Mouse (Mus musculus) megakaryocyte, embryonic 14.5 days (primary cell): Measurements from ENCODE around the gene Gpn2. TPM values are rescaled to one million over a fixed set of nuclear protein-coding genes. Genes with fewer than 3 reads are reported as not detected.

Source experiments
- H3K27me3 ChIP-seq: replicated peaks from 2 replicates; pipeline ENCODE3; 2012; ENCODE audit warnings: inconsistent platforms
- H3K36me3 ChIP-seq: replicated peaks from 2 replicates; pipeline ENCODE3; 2012; ENCODE audit warnings: low read length, inconsistent platforms, mixed read lengths
- H3K4me1 ChIP-seq: 2 replicates; pipeline ENCODE4 v1.6.1; 2012; ENCODE audit warnings: inconsistent platforms
- H3K4me3 ChIP-seq: replicated peaks from 2 replicates; pipeline ENCODE3; 2012; ENCODE audit warnings: moderate library complexity, mild to moderate bottlenecking, inconsistent platforms
- H3K9me3 ChIP-seq: 2 replicates; pipeline ENCODE4 v1.6.1; 2012; ENCODE audit warnings: inconsistent platforms
- FLI1 ChIP-seq: IDR thresholded peaks from 2 replicates; pipeline ENCODE4 v1.6.1; 2012; ENCODE audit warnings: low read length, inconsistent platforms, mixed read lengths
- GATA1 ChIP-seq: IDR thresholded peaks from 3 replicates; pipeline ENCODE4 v1.6.1; 2012; ENCODE audit warnings: mixed read lengths, low read length, inconsistent platforms, borderline replicate concordance
- polyA plus RNA-seq: library from polyadenylated mRNA; stranded (reverse); fragments of >175 nt; gene quantifications from 2 replicates; pipeline ENCODE4 v1.2.3, GENCODE M21; 2012; ENCODE audit warnings: low replicate concordance; ENCODE audit not compliant: insufficient read depth

Gpn2 gene
- polyA plus RNA-seq, 1 experiment = 45.3 TPM

DNA sequence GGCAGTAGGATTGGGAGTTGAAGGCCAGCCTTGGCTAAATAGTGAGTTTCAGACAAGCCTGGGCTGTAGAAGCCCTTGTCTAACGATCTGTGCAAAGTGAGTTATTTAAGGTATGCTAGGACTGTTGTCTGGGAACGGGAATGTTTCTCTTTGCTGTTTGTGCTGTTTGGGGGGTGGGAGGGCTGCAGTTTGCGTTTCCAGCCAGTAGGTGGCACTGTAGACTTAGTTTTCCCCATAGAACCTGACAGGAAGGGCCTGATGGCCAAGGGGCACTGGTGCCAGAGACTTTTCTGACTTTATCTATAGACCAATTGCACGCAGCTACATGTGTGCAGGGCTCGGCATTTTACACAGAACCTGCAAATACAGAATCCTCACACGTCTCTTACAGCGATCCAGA is 8.4 kb downstream of the Gpn2 start:
- peaks cover 61% of the 10 kb centered on the region for H3K36me3 ChIP-seq
- TF ChIP-seq GATA1 (no peak), FLI1 (no peak)
- no peak overlapping the region for H3K4me3 ChIP-seq
- H3K4me1 ChIP-seq = peaks cover 11% of the 10 kb centered on the region
- H3K27me3 ChIP-seq = no peaks in the 10 kb centered on the region
- no peaks in the 10 kb centered on the region for H3K9me3 ChIP-seq

DNA sequence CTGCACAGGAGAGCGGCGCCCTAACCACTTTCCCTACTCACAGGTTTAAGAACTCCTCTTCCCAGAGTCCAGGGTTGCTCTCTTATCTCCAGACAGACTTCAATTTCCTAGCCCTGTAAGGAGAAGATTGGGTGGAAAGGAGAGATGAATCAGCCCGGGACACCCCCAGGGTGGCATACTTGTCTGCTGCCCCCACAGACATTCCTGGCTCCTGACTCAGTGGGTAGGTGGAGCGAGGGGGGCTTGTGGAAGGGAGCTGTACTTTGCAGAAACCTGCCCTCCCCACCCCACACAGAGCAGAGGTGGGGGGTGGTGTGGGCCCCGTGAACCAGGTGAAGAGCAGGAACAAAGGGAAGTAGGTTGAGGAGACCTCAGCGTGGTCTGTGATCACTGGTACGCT is 11.4 kb downstream of the Gpn2 start:
- Histone ChIP-seq H3K9me3 (no peaks in the 10 kb centered on the region), H3K27me3 (peaks cover 8% of the 10 kb centered on the region), H3K36me3 (peaks cover 31% of the 10 kb centered on the region), H3K4me1 (peaks cover 29% of the 10 kb centered on the region), H3K4me3 (no peak overlapping the region)
- TF ChIP-seq GATA1 = no peak
- no peak for TF ChIP-seq FLI1

GRCm38 (mm10) chr4:133596084-133596483 is 11.9 kb downstream of the Gpn2 start:
- Histone ChIP-seq H3K27me3 (peaks cover 8% of the 10 kb centered on the region), H3K9me3 (no peaks in the 10 kb centered on the region), H3K4me1 (peaks cover 29% of the 10 kb centered on the region), H3K4me3 (no peak overlapping the region), H3K36me3 (peaks cover 26% of the 10 kb centered on the region)
- no peak for TF ChIP-seq GATA1
- no peak for TF ChIP-seq FLI1

GRCm38 (mm10) chr4:133598616-133599015 is 14.5 kb downstream of the Gpn2 start:
- Histone ChIP-seq H3K36me3 (peaks cover 33% of the 10 kb centered on the region), H3K27me3 (peaks cover 8% of the 10 kb centered on the region), H3K4me1 (peaks cover 18% of the 10 kb centered on the region), H3K9me3 (no peaks in the 10 kb centered on the region), H3K4me3 (no peak overlapping the region)
- no peak for TF ChIP-seq GATA1
- no peak for TF ChIP-seq FLI1

GRCm38 (mm10) chr4:133599116-133599515 is 15.0 kb downstream of the Gpn2 start:
- H3K4me3 ChIP-seq = peak overlapping the region; percentile 91
- peaks cover 18% of the 10 kb centered on the region for H3K4me1 ChIP-seq
- H3K36me3 ChIP-seq = peaks cover 38% of the 10 kb centered on the region
- TF ChIP-seq FLI1 = no peak
- TF ChIP-seq GATA1 = no peak
- no peaks in the 10 kb centered on the region for H3K9me3 ChIP-seq
- H3K27me3 ChIP-seq = peaks cover 8% of the 10 kb centered on the region

GRCm38 (mm10) chr4:133599571-133600073 is 15.5 kb downstream of the Gpn2 start:
- Histone ChIP-seq H3K9me3 (no peaks in the 10 kb centered on the region), H3K27me3 (peaks cover 8% of the 10 kb centered on the region), H3K36me3 (peaks cover 39% of the 10 kb centered on the region), H3K4me3 (peak overlapping the region; percentile 91), H3K4me1 (peaks cover 18% of the 10 kb centered on the region)
- TF ChIP-seq GATA1 = no peak
- no peak for TF ChIP-seq FLI1

- H3K4me1 ChIP-seq = peaks cover 18% of the 10 kb centered on the region
- peaks cover 8% of the 10 kb centered on the region for H3K27me3 ChIP-seq
- peaks cover 41% of the 10 kb centered on the region for H3K36me3 ChIP-seq
- H3K9me3 ChIP-seq = no peaks in the 10 kb centered on the region
- H3K4me3 ChIP-seq = peak overlapping the region; percentile 91
- TF ChIP-seq FLI1 (no peak), GATA1 (no peak)
Measured at GRCm38 (mm10) chr4:133600306-133600705, 16.1 kb downstream of the Gpn2 start.

DNA sequence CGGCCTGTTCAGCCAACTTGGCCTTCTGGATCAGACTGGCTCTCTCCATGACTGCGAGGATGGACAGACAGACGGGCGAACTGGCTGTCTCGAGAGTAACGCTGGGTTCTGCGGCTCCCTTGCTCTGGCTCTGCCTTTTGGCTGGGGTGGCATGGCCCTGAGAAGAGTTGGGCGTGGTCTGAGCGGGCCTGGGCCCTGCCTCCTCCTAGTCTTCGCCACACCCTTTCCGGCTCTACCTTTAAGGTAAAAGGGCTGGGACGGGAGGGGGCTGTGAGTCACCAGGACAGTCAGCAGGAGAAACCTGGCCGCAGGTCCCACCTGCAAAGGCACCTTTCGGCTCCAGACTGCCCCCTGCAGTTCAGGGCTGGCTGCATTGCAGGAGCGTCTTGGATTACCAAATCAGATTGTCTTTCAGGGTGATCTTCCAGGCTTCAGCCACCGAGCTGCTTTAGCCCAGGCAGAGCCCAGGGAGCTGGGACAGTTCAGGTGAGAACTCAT is 17.6 kb downstream of the Gpn2 start, which contains the start of gene Sfn:
TSS of gene Sfn (minus strand) at position 448 of the 498 bp plus-strand sequence.
- H3K9me3 ChIP-seq = no peaks in the 10 kb centered on the region
- H3K27me3 ChIP-seq = peaks cover 8% of the 10 kb centered on the region
- H3K4me3 ChIP-seq = no peak within 1 kb of the TSS
- peaks cover 52% of the 10 kb centered on the region for H3K36me3 ChIP-seq
- peaks cover 18% of the 10 kb centered on the region for H3K4me1 ChIP-seq
- no peak for TF ChIP-seq FLI1
- TF ChIP-seq GATA1 = no peak

DNA sequence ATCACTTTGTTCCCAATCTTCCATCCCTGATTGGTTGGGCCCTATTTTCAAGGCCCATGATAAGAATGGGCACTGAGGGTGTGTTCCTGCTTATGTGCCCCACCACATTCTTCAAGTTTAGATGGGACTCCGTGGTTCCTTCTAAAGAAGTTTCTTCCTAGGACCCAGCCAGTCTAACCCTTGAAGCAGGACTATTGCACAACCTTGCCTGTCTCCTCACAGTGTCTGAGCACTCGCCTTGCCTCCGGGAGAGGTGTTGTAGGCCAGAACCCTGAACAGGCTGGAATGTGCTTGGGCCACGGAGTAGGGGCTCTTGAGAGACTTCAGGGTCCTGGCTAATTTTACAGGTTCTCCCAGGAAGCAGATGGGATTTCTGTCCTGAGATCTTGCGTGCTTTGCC is 18.9 kb downstream of the Gpn2 start:
- no peaks in the 10 kb centered on the region for H3K9me3 ChIP-seq
- H3K27me3 ChIP-seq = peaks cover 8% of the 10 kb centered on the region
- no peak overlapping the region for H3K4me3 ChIP-seq
- TF ChIP-seq FLI1 (no peak), GATA1 (no peak)
- peaks cover 65% of the 10 kb centered on the region for H3K36me3 ChIP-seq
- H3K4me1 ChIP-seq = peaks cover 20% of the 10 kb centered on the region

- Histone ChIP-seq H3K4me1 (peaks cover 21% of the 10 kb centered on the region), H3K9me3 (no peaks in the 10 kb centered on the region), H3K4me3 (no peak overlapping the region), H3K27me3 (peaks cover 7% of the 10 kb centered on the region), H3K36me3 (peaks cover 74% of the 10 kb centered on the region)
- no peak for TF ChIP-seq GATA1
- TF ChIP-seq FLI1 = no peak
Measured at GRCm38 (mm10) chr4:133604175-133604574, 20.0 kb downstream of the Gpn2 start.
